Mouse (Mus musculus) common myeloid progenitor, adult 5-6 weeks (primary cell): Measurements from ENCODE around the gene Actr10. TPM values are rescaled to one million over a fixed set of nuclear protein-coding genes. Genes with fewer than 3 reads are reported as not detected.

Experiments
- ATAC-seq: replicated peaks from 2 replicates; pipeline ENCODE4 v1.8.0; 2016; ENCODE audit warnings: low read depth, mild to moderate bottlenecking, moderate TSS enrichment, inconsistent platforms; ENCODE audit not compliant: poor library complexity, severe bottlenecking
- total RNA-seq: library from RNA; stranded (forward); fragments of 200-1000, 187-1606 nt; gene quantifications from 2 replicates; pipeline ENCODE4 v1.2.3, GENCODE M21; 2017

The Actr10 gene
- total RNA-seq, 1 experiment from 2014 or later, result 60.0 TPM

GRCm38 (mm10) chr12:70946585-70947256 is 9.1 kb downstream of the Actr10 start:
- ATAC-seq, result no peak

GRCm38 (mm10) chr12:70958640-70959039 is 21.0 kb downstream of the Actr10 start:
- no peak for ATAC-seq

GRCm38 (mm10) chr12:70967581-70967980 is 29.9 kb downstream of the Actr10 start:
- ATAC-seq, result no peak

GRCm38 (mm10) chr12:70968141-70968790 is 30.6 kb downstream of the Actr10 start:
- ATAC-seq, result peak; percentile 81

- ATAC-seq, result peak; percentile 61
Measured at GRCm38 (mm10) chr12:70968791-70969307, 31.2 kb downstream of the Actr10 start.

GRCm38 (mm10) chr12:70969485-70970184 is 32.0 kb downstream of the Actr10 start:
- ATAC-seq, result peak; percentile 58

- ATAC-seq, result no peak
Measured at GRCm38 (mm10) chr12:70973831-70974230, 36.2 kb downstream of the Actr10 start.

- ATAC-seq, result peak; percentile 91
Measured at GRCm38 (mm10) chr12:70974441-70975266, 37.0 kb downstream of the Actr10 start, which contains the start of gene Psma3. TSS of gene Psma3 (plus strand) at chr12:70974621.

GRCm38 (mm10) chr12:70975406-70975805 is 37.7 kb downstream of the Actr10 start:
- ATAC-seq, result no peak

- ATAC-seq, result no peak
Measured at GRCm38 (mm10) chr12:70975891-70976290, 38.2 kb downstream of the Actr10 start.

GRCm38 (mm10) chr12:70978345-70978744 is 40.7 kb downstream of the Actr10 start:
- ATAC-seq, result no peak

- no peak for ATAC-seq
Measured at GRCm38 (mm10) chr12:70984855-70985550, 47.3 kb downstream of the Actr10 start.

GRCm38 (mm10) chr12:70997225-70997624 is 59.6 kb downstream of the Actr10 start:
- no peak for ATAC-seq

GRCm38 (mm10) chr12:70999423-70999903 is 61.8 kb downstream of the Actr10 start:
- ATAC-seq, result peak; percentile 85

- no peak for ATAC-seq
Measured at GRCm38 (mm10) chr12:71000344-71000743, 62.7 kb downstream of the Actr10 start.

GRCm38 (mm10) chr12:71001456-71001855 is 63.8 kb downstream of the Actr10 start:
- no peak for ATAC-seq

GRCm38 (mm10) chr12:71003760-71004426 is 66.2 kb downstream of the Actr10 start:
- no peak for ATAC-seq

- no peak for ATAC-seq
Measured at GRCm38 (mm10) chr12:71006141-71006540, 68.5 kb downstream of the Actr10 start.

GRCm38 (mm10) chr12:71006901-71007300 is 69.2 kb downstream of the Actr10 start:
- ATAC-seq, result no peak
